Mouse (Mus musculus) kidney, postnatal 25 days (tissue): ENCODE data around the gene Tgm1.

ENCODE experiments used
- DNase-seq, 2 experiments: peaks; one replicate each; pipeline ENCODE4 v3.0.0; 2021; ENCODE audit warnings: mixed read lengths in 2 of 2

Tgm1 gene

GRCm38 (mm10) chr14:55713729-55714122 is at the start of gene Tgm1:
Tgm1 (minus strand) TSS chr14:55713926.
- peak in 1 of 2 experiments; percentile 51 for DNase-seq

- DNase-seq: no peak
Measured at GRCm38 (mm10) chr14:55763166-55763565, 49.4 kb upstream of the Tgm1 start.

- DNase-seq: peak; percentile 41 to 74
Measured at GRCm38 (mm10) chr14:55762001-55762821, 48.5 kb upstream of the Tgm1 start.

- no peak for DNase-seq
Measured at GRCm38 (mm10) chr14:55761163-55761562, 47.4 kb upstream of the Tgm1 start, which contains the start of gene Ltb4r2. Ltb4r2 (plus strand) TSS chr14:55761428.

GRCm38 (mm10) chr14:55760156-55760555 is 46.4 kb upstream of the Tgm1 start:
- peak; percentile 91 to 96 for DNase-seq

- peak; percentile 76 to 87 for DNase-seq
Measured at GRCm38 (mm10) chr14:55758363-55758784, 44.6 kb upstream of the Tgm1 start, which contains the start of gene Cideb. Cideb (minus strand) TSS chr14:55758458.

- no peak for DNase-seq
Measured at GRCm38 (mm10) chr14:55757566-55757965, 43.8 kb upstream of the Tgm1 start.

GRCm38 (mm10) chr14:55747051-55747847 is 33.5 kb upstream of the Tgm1 start:
- no peak for DNase-seq

- DNase-seq: no peak
Measured at GRCm38 (mm10) chr14:55745861-55746237, 32.1 kb upstream of the Tgm1 start.

GRCm38 (mm10) chr14:55745180-55745860 is 31.6 kb upstream of the Tgm1 start, which contains the start of the genes Dhrs1 and Nop9:
Dhrs1 (minus strand) TSS chr14:55745690.
Nop9 (plus strand) TSS chr14:55745693.
- DNase-seq: peak; percentile 87 to 95

GRCm38 (mm10) chr14:55743711-55744110 is 30.0 kb upstream of the Tgm1 start:
- DNase-seq: peak; percentile 88 to 92

GRCm38 (mm10) chr14:55737086-55737687 is 23.5 kb upstream of the Tgm1 start:
- peak; percentile 61 to 69 for DNase-seq

GRCm38 (mm10) chr14:55735758-55736157 is 22.0 kb upstream of the Tgm1 start:
- DNase-seq: no peak

- no peak for DNase-seq
Measured at GRCm38 (mm10) chr14:55735334-55735733, 21.6 kb upstream of the Tgm1 start.

GRCm38 (mm10) chr14:55734869-55735268 is 21.1 kb upstream of the Tgm1 start:
- DNase-seq: no peak

- DNase-seq: no peak
Measured at GRCm38 (mm10) chr14:55733889-55734288, 20.2 kb upstream of the Tgm1 start.

GRCm38 (mm10) chr14:55730531-55731032 is 16.9 kb upstream of the Tgm1 start:
- no peak for DNase-seq

GRCm38 (mm10) chr14:55730116-55730515 is 16.4 kb upstream of the Tgm1 start:
- no peak for DNase-seq

- DNase-seq: no peak
Measured at GRCm38 (mm10) chr14:55727889-55728685, 14.4 kb upstream of the Tgm1 start.

GRCm38 (mm10) chr14:55726261-55726660 is 12.5 kb upstream of the Tgm1 start:
- DNase-seq: no peak

- peak; percentile 43 to 65 for DNase-seq
Measured at GRCm38 (mm10) chr14:55724411-55724871, 10.7 kb upstream of the Tgm1 start.
